Mouse (Mus musculus): Measurements from ENCODE around the gene Odf4. TPM values are rescaled to one million over a fixed set of nuclear protein-coding genes. Genes with fewer than 3 reads are reported as not detected.

Gene Odf4
- polyA plus RNA-seq, 1 experiment from 2014 or later: not detected

GRCm38 (mm10) chr11:68883843-68884242, 43.0 kb downstream of the Odf4 start:
- Histone ChIP-seq H3K4me1 (no peaks in the 10 kb centered on the region), H3K9ac (no peak overlapping the region), H3K36me3 (no peaks in the 10 kb centered on the region), H3K27ac (no peak overlapping the region), H3K4me3 (no peak overlapping the region), H3K27me3 (no peaks in the 10 kb centered on the region), H3K9me3 (no peaks in the 10 kb centered on the region), H3K4me2 (replicated peaks) (no peak overlapping the region)
- WGBS: 80% methylated on average over 2 of the region's 2 CpGs
- ATAC-seq (ENCODE audit: low FRiP score, low read depth): no peak

- H3K4me3 ChIP-seq: no peak overlapping the region
- ATAC-seq (ENCODE audit: low FRiP score, low read depth): no peak
Measured at GRCm38 (mm10) chr11:68882107-68882506, 44.8 kb downstream of the Odf4 start.

GRCm38 (mm10) chr11:68878811-68879210, 48.1 kb downstream of the Odf4 start:
- 84% methylated on average over 5 of the region's 5 CpGs for whole genome bisulfite sequencing
- no peaks in the 10 kb centered on the region for H3K9me3 ChIP-seq

More at GRCm38 (mm10) chr11:68882107-68882506, 44.8 kb downstream of the Odf4 start:
- no peak overlapping the region for H3K4me2 ChIP-seq (replicated peaks)
- no peaks in the 10 kb centered on the region for H3K9me3 ChIP-seq
- H3K27me3 ChIP-seq: no peaks in the 10 kb centered on the region
- H3K36me3 ChIP-seq: no peaks in the 10 kb centered on the region
- H3K9ac ChIP-seq: no peak overlapping the region
- no peaks in the 10 kb centered on the region for H3K4me1 ChIP-seq
- no peak overlapping the region for H3K27ac ChIP-seq
- WGBS: 21% methylated on average over 14 of the region's 14 CpGs

GRCm38 (mm10) chr11:68874841-68875240, 52.0 kb downstream of the Odf4 start:
- Histone ChIP-seq H3K9me3 (no peaks in the 10 kb centered on the region), H3K4me2 (replicated peaks) (no peak overlapping the region), H3K4me3 (no peak overlapping the region), H3K36me3 (no peaks in the 10 kb centered on the region), H3K27ac (no peak overlapping the region), H3K4me1 (0 out of 2 replicates have a peak, but pooled peaks cover 8% of the 10 kb centered on the region), H3K27me3 (no peaks in the 10 kb centered on the region), H3K9ac (no peak overlapping the region)
- ATAC-seq (ENCODE audit: low FRiP score, low read depth): no peak
- WGBS: 0% methylated on average over 2 of the region's 2 CpGs

More at GRCm38 (mm10) chr11:68878811-68879210, 48.1 kb downstream of the Odf4 start:
- H3K27ac ChIP-seq: no peak overlapping the region
- H3K36me3 ChIP-seq: no peaks in the 10 kb centered on the region
- no peak overlapping the region for H3K4me2 ChIP-seq (replicated peaks)
- no peak overlapping the region for H3K4me3 ChIP-seq
- H3K4me1 ChIP-seq: no peaks in the 10 kb centered on the region
- ATAC-seq (ENCODE audit: low FRiP score, low read depth): no peak
- no peak overlapping the region for H3K9ac ChIP-seq
- no peaks in the 10 kb centered on the region for H3K27me3 ChIP-seq

Other genes with a start within 250 kb of the Odf4 start
- 151 and 159 TPM in 2 replicates for gene Myh10, start 235.5 kb downstream of the Odf4 start, polyA plus RNA-seq (2015; fragmentation: Nextera tagmentation; extraction: Ambion mirVana)
- 98.8 and 102 TPM in 2 replicates for gene Ndel1, start 55.2 kb downstream of the Odf4 start, polyA plus RNA-seq (2015; fragmentation: Nextera tagmentation; extraction: Ambion mirVana)
- gene Rnf222, start 38.5 kb downstream of the Odf4 start, polyA plus RNA-seq (2015; fragmentation: Nextera tagmentation; extraction: Ambion mirVana): 0.15 and 0.23 TPM in 2 replicates
- 996 and 1,041 TPM in 2 replicates for gene Rpl26, start 25.5 kb downstream of the Odf4 start, polyA plus RNA-seq (2015; fragmentation: Nextera tagmentation; extraction: Ambion mirVana)
- gene Arhgef15, start 30.4 kb upstream of the Odf4 start, polyA plus RNA-seq (2015; fragmentation: Nextera tagmentation; extraction: Ambion mirVana): 6.3 and 7.2 TPM in 2 replicates
- gene Slc25a35, start 41.0 kb upstream of the Odf4 start, polyA plus RNA-seq (2015; fragmentation: Nextera tagmentation; extraction: Ambion mirVana): 2.4 and 3.0 TPM in 2 replicates
- 54.5 and 58.1 TPM in 2 replicates for gene Rangrf, start 48.1 kb upstream of the Odf4 start, polyA plus RNA-seq (2015; fragmentation: Nextera tagmentation; extraction: Ambion mirVana)
- gene Pfas, start 81.4 kb upstream of the Odf4 start, polyA plus RNA-seq (2015; fragmentation: Nextera tagmentation; extraction: Ambion mirVana): 39.6 and 40.6 TPM in 2 replicates
- gene Ctc1, start 88.8 kb upstream of the Odf4 start, polyA plus RNA-seq (2015; fragmentation: Nextera tagmentation; extraction: Ambion mirVana): 55.5 and 60.4 TPM in 2 replicates
- 140 and 141 TPM in 2 replicates for gene Aurkb, start 118.6 kb upstream of the Odf4 start, polyA plus RNA-seq (2015; fragmentation: Nextera tagmentation; extraction: Ambion mirVana)
- 9.5 and 9.6 TPM in 2 replicates for gene Borcs6, start 132.6 kb upstream of the Odf4 start, polyA plus RNA-seq (2015; fragmentation: Nextera tagmentation; extraction: Ambion mirVana)
- gene Tmem107, start 143.7 kb upstream of the Odf4 start, polyA plus RNA-seq (2015; fragmentation: Nextera tagmentation; extraction: Ambion mirVana): 46.4 and 52.0 TPM in 2 replicates
- 82.8 and 88.6 TPM in 2 replicates for gene Vamp2, start 161.4 kb upstream of the Odf4 start, polyA plus RNA-seq (2015; fragmentation: Nextera tagmentation; extraction: Ambion mirVana)
- 9.3 and 12.0 TPM in 2 replicates for gene Per1, start 168.1 kb upstream of the Odf4 start, polyA plus RNA-seq (2015; fragmentation: Nextera tagmentation; extraction: Ambion mirVana)
- gene Hes7, start 193.3 kb upstream of the Odf4 start, polyA plus RNA-seq (2015; fragmentation: Nextera tagmentation; extraction: Ambion mirVana): 0.74 and 1.2 TPM in 2 replicates
- 0.52 and 0.55 TPM in 2 replicates for gene 9130213A22Rik, start 195.5 kb upstream of the Odf4 start, polyA plus RNA-seq (2015; fragmentation: Nextera tagmentation; extraction: Ambion mirVana)
- gene Aloxe3, start 198.8 kb upstream of the Odf4 start, polyA plus RNA-seq (2015; fragmentation: Nextera tagmentation; extraction: Ambion mirVana): 1.6 TPM in 2 replicates
- 0.22 and 0.25 TPM in 2 replicates for gene Alox12b, start 229.9 kb upstream of the Odf4 start, polyA plus RNA-seq (2015; fragmentation: Nextera tagmentation; extraction: Ambion mirVana)